Comparison of ENCODE assay signal across 35 mouse cellular contexts in the genomic region with DNA sequence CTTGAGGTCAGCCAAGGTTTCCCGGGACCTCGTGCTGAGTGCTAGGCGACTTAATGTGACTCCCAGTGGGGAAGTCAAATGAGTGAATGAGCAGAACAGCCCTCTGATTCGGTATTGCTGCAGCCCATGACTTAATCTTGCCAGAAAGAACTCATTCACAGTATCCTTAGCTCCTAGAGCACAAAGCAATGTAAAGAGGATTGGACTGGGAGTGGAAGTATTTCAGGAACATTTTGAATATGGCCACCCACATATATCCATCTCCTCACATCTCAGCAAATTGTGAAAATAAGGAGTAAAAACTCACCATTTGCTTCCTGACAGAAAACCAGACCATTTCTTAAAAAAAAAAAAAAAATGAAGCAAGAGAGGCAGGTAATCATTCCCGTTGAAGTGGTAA.
"Had no signal": no experiment of that assay in that cellular context is flagged by ENCODE, and none has a peak within 500 bp of the region (broad histone marks: within the 10 kb centered on the region; RNA-seq: fewer than 3 reads in every experiment).

No protein-coding gene starts in this region.

- H3K36me3 ChIP-seq: heart, embryonic 10.5 days; heart, embryonic 12.5 days; heart, embryonic 13.5 days; heart, embryonic 15.5 days; hindbrain, embryonic 10.5 days; hindbrain, embryonic 12.5 days; hindbrain, embryonic 13.5 days; hindbrain, embryonic 15.5 days; intestine, embryonic 15.5 days; kidney, embryonic 15.5 days had no signal

- DNase-seq: heart, postnatal 10 days; heart, postnatal 14 days; heart, postnatal 36 days; heart, postnatal 4 days; kidney, adult 11 months; kidney, adult 18-20 months; kidney, adult 2 months; kidney, adult 8-10 months; kidney, adult 9 months; kidney, postnatal 10 days; kidney, postnatal 14 days; kidney, postnatal 25 days; kidney, postnatal 36 days; kidney, postnatal 4 days; layer of hippocampus, adult 9-11 months; layer of hippocampus, postnatal 36 days had no signal

- H3K9ac ChIP-seq: heart, embryonic 12.5 days; heart, embryonic 13.5 days; heart, embryonic 15.5 days; hindbrain, embryonic 12.5 days; hindbrain, embryonic 13.5 days; hindbrain, embryonic 14.5 days; hindbrain, embryonic 15.5 days; intestine, embryonic 15.5 days; kidney, embryonic 15.5 days had no signal

- H3K4me2 ChIP-seq: heart, embryonic 11.5 days; heart, embryonic 12.5 days; heart, embryonic 13.5 days; heart, embryonic 15.5 days; hindbrain, embryonic 12.5 days; hindbrain, embryonic 13.5 days; hindbrain, embryonic 14.5 days; hindbrain, embryonic 15.5 days; intestine, embryonic 15.5 days; kidney, embryonic 15.5 days had no signal

- H3K27me3 ChIP-seq: heart, embryonic 12.5 days; heart, embryonic 13.5 days; heart, embryonic 15.5 days; hindbrain, embryonic 12.5 days; hindbrain, embryonic 13.5 days; hindbrain, embryonic 15.5 days; intestine, embryonic 15.5 days; kidney, embryonic 15.5 days had no signal

- H3K4me3 ChIP-seq: heart, embryonic 10.5 days; heart, embryonic 12.5 days; heart, embryonic 13.5 days; heart, embryonic 15.5 days; hindbrain, embryonic 10.5 days; hindbrain, embryonic 12.5 days; hindbrain, embryonic 13.5 days; hindbrain, embryonic 15.5 days; intestine, embryonic 15.5 days; kidney, embryonic 15.5 days; layer of hippocampus, adult 2 months had no signal

- H3K9me3 ChIP-seq: heart, embryonic 10.5 days; heart, embryonic 12.5 days; heart, embryonic 13.5 days; heart, embryonic 15.5 days; hindbrain, embryonic 10.5 days; hindbrain, embryonic 12.5 days; hindbrain, embryonic 13.5 days; hindbrain, embryonic 15.5 days; intestine, embryonic 15.5 days; kidney, embryonic 15.5 days had no signal

- H3K27ac ChIP-seq: heart, embryonic 10.5 days; heart, embryonic 13.5 days; heart, embryonic 15.5 days; hindbrain, embryonic 10.5 days; hindbrain, embryonic 12.5 days; hindbrain, embryonic 13.5 days; hindbrain, embryonic 14.5 days; hindbrain, embryonic 15.5 days; hindbrain, postnatal 0 days; intestine, embryonic 15.5 days; kidney, embryonic 15.5 days; kidney, postnatal 0 days; layer of hippocampus, adult 2 months had no signal

- H3K4me1 ChIP-seq: heart, embryonic 10.5 days; heart, embryonic 12.5 days; heart, embryonic 13.5 days; heart, embryonic 15.5 days; hindbrain, embryonic 10.5 days; hindbrain, embryonic 12.5 days; hindbrain, embryonic 13.5 days; hindbrain, embryonic 15.5 days; intestine, embryonic 15.5 days; kidney, embryonic 15.5 days had no signal

- ATAC-seq: hindbrain, embryonic 16.5 days; hindbrain, postnatal 0 days; inflammation-experienced regulatory T-cells, adult 6 months; intestine, embryonic 15.5 days; intestine, embryonic 16.5 days; intestine, postnatal 0 days had no signal
